Comparison of ENCODE assay signal across 14 mouse cellular contexts in the genomic region with DNA sequence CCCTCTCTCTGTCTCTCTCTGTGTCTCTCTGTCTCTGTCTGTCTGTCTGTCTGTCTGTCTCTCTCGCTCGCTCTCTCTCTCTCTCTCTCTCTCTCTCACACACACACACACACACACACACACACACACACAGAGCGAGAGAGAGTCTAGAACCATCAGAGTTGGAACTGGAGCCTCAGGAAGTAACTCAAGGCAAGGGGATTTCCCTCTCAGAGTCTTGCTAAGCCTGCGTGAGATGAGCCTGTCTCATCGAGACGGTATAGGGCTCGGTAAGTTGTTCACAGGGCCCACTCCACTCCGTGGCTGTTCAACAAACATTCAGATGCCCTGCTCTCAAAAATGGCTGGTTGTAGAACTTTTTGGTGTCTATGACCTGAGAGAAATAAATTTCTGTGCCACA.
DNase-seq lines count a peak whose midpoint lies in the region; ATAC-seq and TF ChIP-seq lines count a peak whose summit lies in the region.
"Had no signal": no experiment of that assay in that cellular context is flagged by ENCODE, and none has a peak within 500 bp of the region (broad histone marks: within the 10 kb centered on the region; RNA-seq: fewer than 3 reads in every experiment).

No protein-coding gene starts in this region.

- H3K4me2 ChIP-seq in heart, embryonic 12.5 days = no peak overlapping the region
- H3K4me2 ChIP-seq in forebrain, embryonic 14.5 days (ENCODE audit: low read length) = no peak overlapping the region
- H3K4me2 ChIP-seq in limb, embryonic 15.5 days = no peak overlapping the region
- H3K4me2 ChIP-seq in liver, postnatal 0 days (ENCODE audit: low read depth, low read length) = no peak overlapping the region

- no peaks in the 10 kb centered on the region for H3K9me3 ChIP-seq in heart, embryonic 12.5 days (replicated peaks)
- no peaks in the 10 kb centered on the region for H3K9me3 ChIP-seq in forebrain, embryonic 14.5 days (replicated peaks; ENCODE audit: control insufficient read depth, low read length)
- no peaks in the 10 kb centered on the region for H3K9me3 ChIP-seq in limb, embryonic 15.5 days
- H3K9me3 ChIP-seq in liver, postnatal 0 days (ENCODE audit: low read length) = no peaks in the 10 kb centered on the region

- no peak for TF ChIP-seq CTCF in heart, adult 2 months (IDR thresholded peaks at IDR 0.05)
- no peak for TF ChIP-seq CTCF in liver, postnatal 0 days (IDR thresholded peaks at IDR 0.05; ENCODE audit: low read depth)

- no peaks in the 10 kb centered on the region for H3K79me2 ChIP-seq in heart, adult 2 months (replicated peaks; ENCODE audit: control insufficient read depth, insufficient read depth, low read length)

- no peak for TF ChIP-seq EP300 in heart, adult 2 months (IDR thresholded peaks at IDR 0.05; ENCODE audit: insufficient read depth, low read depth, low read length)
- TF ChIP-seq EP300 in liver, postnatal 0 days (IDR thresholded peaks at IDR 0.05; ENCODE audit: low read depth) = no peak

- no peaks in the 10 kb centered on the region for H3K36me3 ChIP-seq in heart, embryonic 12.5 days
- no peaks in the 10 kb centered on the region for H3K36me3 ChIP-seq in heart, adult 2 months (ENCODE audit: control insufficient read depth, insufficient read depth, low read length)
- no peaks in the 10 kb centered on the region for H3K36me3 ChIP-seq in forebrain, embryonic 14.5 days (ENCODE audit: control insufficient read depth, insufficient read depth, low read length)
- H3K36me3 ChIP-seq in limb, embryonic 15.5 days = no peaks in the 10 kb centered on the region
- H3K36me3 ChIP-seq in liver, postnatal 0 days (replicated peaks; ENCODE audit: insufficient read depth, low read length) = no peaks in the 10 kb centered on the region
- H3K36me3 ChIP-seq: G1E had no signal

- no peak for TF ChIP-seq POLR2A in heart, adult 2 months (IDR thresholded peaks at IDR 0.05; ENCODE audit: insufficient read depth, low read depth, low read length)

- H3K4me3 ChIP-seq in heart, embryonic 12.5 days = no peak overlapping the region
- H3K4me3 ChIP-seq in heart, adult 2 months = no peak overlapping the region
- no peak overlapping the region for H3K4me3 ChIP-seq in forebrain, embryonic 14.5 days (ENCODE audit: low read depth, low read length)
- H3K4me3 ChIP-seq in limb, embryonic 15.5 days = no peak overlapping the region
- no peak overlapping the region for H3K4me3 ChIP-seq in liver, postnatal 0 days (ENCODE audit: low read depth, low read length)
- H3K4me3 ChIP-seq: left cerebral cortex, adult 2 months; megakaryocyte, embryonic 14.5 days had no signal

- peaks cover 21% of the 10 kb centered on the region; the same call in 1 of the 2 replicates for H3K4me1 ChIP-seq in heart, embryonic 12.5 days (replicated peaks)
- H3K4me1 ChIP-seq in heart, adult 2 months (ENCODE audit: control insufficient read depth, insufficient read depth, low read length) = no peaks in the 10 kb centered on the region
- peaks cover 54% of the 10 kb centered on the region for H3K4me1 ChIP-seq in forebrain, embryonic 14.5 days (ENCODE audit: control insufficient read depth, insufficient read depth, low read length)
- H3K4me1 ChIP-seq in limb, embryonic 15.5 days = peaks cover 32% of the 10 kb centered on the region
- no peaks in the 10 kb centered on the region for H3K4me1 ChIP-seq in liver, postnatal 0 days (ENCODE audit: insufficient read depth)
- H3K4me1 ChIP-seq: megakaryocyte, embryonic 14.5 days had no signal

- H3K27me3 ChIP-seq in heart, embryonic 12.5 days (replicated peaks) = no peaks in the 10 kb centered on the region
- H3K27me3 ChIP-seq in heart, adult 2 months (ENCODE audit: control insufficient read depth, insufficient read depth, low read length) = no peaks in the 10 kb centered on the region
- no peaks in the 10 kb centered on the region for H3K27me3 ChIP-seq in forebrain, embryonic 14.5 days (replicated peaks; ENCODE audit: control insufficient read depth, insufficient read depth, low read length)
- H3K27me3 ChIP-seq in limb, embryonic 15.5 days = no peaks in the 10 kb centered on the region
- no peaks in the 10 kb centered on the region for H3K27me3 ChIP-seq in liver, postnatal 0 days (ENCODE audit: insufficient read depth, low read length)

- no peak for DNase-seq in heart, adult 2 months
- no peak for DNase-seq in forebrain, embryonic 14.5 days (ENCODE audit: low spot score)
- no peak for DNase-seq in urinary bladder, postnatal 25 days (ENCODE audit: low spot score)
- DNase-seq in liver, postnatal 0 days = no peak
- DNase-seq in thymus, postnatal 36 days = no peak
- DNase-seq: cerebellum, adult 8-10 months; kidney, postnatal 10 days had no signal

- WGBS in heart, embryonic 12.5 days = 74% methylated on average over 8 of the region's 8 CpGs
- 73% methylated on average over 8 of the region's 8 CpGs for WGBS in heart, adult 2 months
- WGBS in forebrain, embryonic 14.5 days = 39% methylated on average over 8 of the region's 8 CpGs
- WGBS in limb, embryonic 15.5 days = 81% methylated on average over 8 of the region's 8 CpGs
- 67% methylated on average over 7 of the region's 8 CpGs for WGBS in liver, postnatal 0 days (ENCODE audit: insufficient replicate concordance)

- intact Hi-C loops in heart, adult 2 months (cut with DNase I) = no loop called here

- ATAC-seq in heart, embryonic 12.5 days (ENCODE audit: insufficient number of reproducible peaks, low FRiP score) = no peak
- ATAC-seq in CD4-positive, CD25-positive, alpha-beta regulatory T cell, adult 4 months = peak; percentile 73
- no peak for ATAC-seq in forebrain, embryonic 14.5 days
- no peak for ATAC-seq in limb, embryonic 15.5 days (ENCODE audit: insufficient number of reproducible peaks, low FRiP score, low TSS enrichment, low read depth)
- no peak for ATAC-seq in liver, postnatal 0 days

- H3K27ac ChIP-seq in heart, embryonic 12.5 days (ENCODE audit: poor library complexity, severe bottlenecking) = 0 out of 2 replicates have a peak overlapping the region, but pooled peaks have one; percentile 1
- H3K27ac ChIP-seq in heart, adult 2 months = no peak overlapping the region
- peak overlapping the region; percentile 72 for H3K27ac ChIP-seq in forebrain, embryonic 14.5 days (ENCODE audit: low read depth, low read length)
- 0 out of 2 replicates have a peak overlapping the region, but pooled peaks have one; percentile 11 for H3K27ac ChIP-seq in limb, embryonic 15.5 days
- H3K27ac ChIP-seq in liver, postnatal 0 days (ENCODE audit: low read depth) = no peak overlapping the region
- H3K27ac ChIP-seq: liver, embryonic 14.5 days had no signal

- H3K9ac ChIP-seq in heart, embryonic 12.5 days = no peak overlapping the region
- H3K9ac ChIP-seq in heart, adult 2 months (ENCODE audit: low read depth, low read length) = no peak overlapping the region
- no peak overlapping the region for H3K9ac ChIP-seq in forebrain, embryonic 14.5 days (ENCODE audit: low read length)
- H3K9ac ChIP-seq in limb, embryonic 15.5 days = no peak overlapping the region
- H3K9ac ChIP-seq in liver, postnatal 0 days (replicated peaks) = no peak overlapping the region
- H3K9ac ChIP-seq: liver, embryonic 14.5 days had no signal

Comparison
In these comparisons a context has a peak if more than half of its experiments do, and no peak if none do; other contexts are left out.
1. H3K27ac ChIP-seq: peak in heart, embryonic 12.5 days (single experiment), forebrain, embryonic 14.5 days (single experiment) and limb, embryonic 15.5 days (single experiment); none in heart, adult 2 months (single experiment) and liver, postnatal 0 days (single experiment).